Mouse (Mus musculus) stomach, postnatal 0 days (tissue): ENCODE results near the gene Chil1. TPM values are rescaled to one million over a fixed set of nuclear protein-coding genes. Genes with fewer than 3 reads are reported as not detected.

Experiments used
- ATAC-seq: fragments of 200-750 bp; cut with Nextera tagmentation; 2 replicates; pipeline ENCODE4 v1.8.0; 2017; ENCODE audit not compliant: low FRiP score, low TSS enrichment
- DNase-seq: peaks from one replicate; pipeline ENCODE4 v3.0.0-alpha.2; 2016; ENCODE audit warnings: low spot score
- H3K27ac ChIP-seq: fragments of 300-500 bp; sonication (generic); replicated peaks from 2 replicates; pipeline ENCODE4 v1.5.1; 2014; ENCODE audit warnings: mild to moderate bottlenecking, control low read depth
- H3K27me3 ChIP-seq: fragments of 300-500 bp; sonication (generic); 2 replicates; pipeline ENCODE4 v1.6.1; 2014; ENCODE audit warnings: low read length; ENCODE audit not compliant: control insufficient read depth, insufficient read depth
- H3K36me3 ChIP-seq: fragments of 300-500 bp; sonication (generic); 2 replicates; pipeline ENCODE4 v1.6.1; 2014; ENCODE audit warnings: low read length, mixed read lengths; ENCODE audit not compliant: control insufficient read depth, insufficient read depth
- H3K4me1 ChIP-seq: fragments of 300-500 bp; sonication (generic); replicated peaks from 2 replicates; pipeline ENCODE4 v1.6.1; 2014; ENCODE audit warnings: antibody characterized with exemption; ENCODE audit not compliant: control insufficient read depth, insufficient read depth
- H3K4me2 ChIP-seq: fragments of 300-500 bp; sonication (generic); replicated peaks from 2 replicates; pipeline ENCODE4 v1.6.1; 2014; ENCODE audit warnings: low read depth, mild to moderate bottlenecking, control low read depth, moderate library complexity
- H3K4me3 ChIP-seq: fragments of 300-500 bp; sonication (generic); 2 replicates; pipeline ENCODE4 v1.5.1; 2014; ENCODE audit warnings: low read depth, low read length, control low read depth
- H3K9ac ChIP-seq: fragments of 300-500 bp; sonication (generic); 2 replicates; pipeline ENCODE4 v1.6.1; 2014; ENCODE audit warnings: mild to moderate bottlenecking, low read length, control low read depth, mixed read lengths
- H3K9me3 ChIP-seq: fragments of 300-500 bp; sonication (generic); 2 replicates; pipeline ENCODE4 v1.6.1; 2016; ENCODE audit warnings: low read length; ENCODE audit not compliant: control insufficient read depth
- CTCF ChIP-seq: IDR thresholded peaks from 2 replicates; pipeline ENCODE4 v1.5.1; 2016; ENCODE audit warnings: antibody characterized with exemption, low read depth, mild to moderate bottlenecking, moderate library complexity
- EP300 ChIP-seq: optimal IDR thresholded peaks from 2 replicates; pipeline ENCODE3; 2016; ENCODE audit warnings: antibody characterized with exemption
- WGBS: fragments of 180-500 bp; shearing (Covaris S2); extraction: QIAGEN DNeasy Blood & Tissue Kit; methylation state at CpG from one replicate; pipeline ENCODE4 v1.1.7; 2014; 5-methylcytosine and 5-hydroxymethylcytosine counted together
- polyA plus RNA-seq: library from polyadenylated mRNA; unstranded; fragments of >200 nt; fragmentation: Nextera tagmentation; extraction: Ambion mirVana; gene quantifications from 2 replicates; pipeline ENCODE4 v1.2.1, GENCODE M21; 2015

Chil1 gene
- polyA plus RNA-seq, 1 experiment from 2014 or later: 3.1 TPM

DNA sequence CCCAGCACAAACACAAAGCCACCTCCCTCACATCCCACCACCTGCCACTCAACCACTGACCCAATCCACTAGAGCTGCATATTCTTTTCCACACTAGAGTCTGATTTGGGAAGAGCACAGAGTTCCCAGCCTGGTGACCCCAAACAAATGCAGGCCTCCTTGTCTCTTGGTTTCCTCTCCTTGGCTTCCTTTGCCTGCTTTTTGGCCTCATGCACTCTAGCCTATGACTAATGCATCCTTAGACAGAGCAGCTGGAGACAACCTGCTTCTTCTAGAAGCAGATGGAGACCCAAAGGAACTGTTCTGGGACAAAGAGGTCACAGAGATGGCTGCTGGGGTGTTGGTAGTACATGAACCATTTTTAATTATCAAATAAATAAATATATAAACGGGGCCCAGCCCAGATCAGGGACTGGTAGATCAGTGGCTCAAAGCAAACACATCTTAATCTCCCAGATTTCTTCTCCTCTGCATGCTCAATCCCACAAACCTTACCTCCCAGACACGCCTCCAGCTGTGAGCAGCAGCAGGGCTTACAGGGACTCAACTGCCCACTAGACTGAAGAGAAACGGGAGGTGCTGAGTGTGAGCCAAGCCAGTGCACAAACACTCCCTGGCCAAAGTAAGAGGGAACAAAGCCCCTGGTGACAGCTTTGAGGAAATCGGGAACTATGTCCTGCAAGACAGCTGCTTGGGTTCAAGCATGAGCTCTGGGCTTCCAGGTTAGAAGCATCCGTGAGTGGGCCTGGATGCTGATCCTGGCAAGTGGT, 48.0 kb downstream of the Chil1 start:
- WGBS: 54% methylated on average over 5 of the region's 5 CpGs
- no peak for ATAC-seq
- no peak for DNase-seq
- no peaks in the 10 kb centered on the region for H3K9me3 ChIP-seq
- no peak overlapping the region for H3K9ac ChIP-seq
- peaks cover 5% of the 10 kb centered on the region for H3K4me1 ChIP-seq
- no peak overlapping the region for H3K4me2 ChIP-seq
- H3K4me3 ChIP-seq: no peak overlapping the region
- H3K36me3 ChIP-seq: no peaks in the 10 kb centered on the region
- TF ChIP-seq CTCF: no peak
- TF ChIP-seq EP300: no peak
- H3K27me3 ChIP-seq: no peaks in the 10 kb centered on the region
- no peak overlapping the region for H3K27ac ChIP-seq

- 77% methylated on average over 10 of the region's 10 CpGs for WGBS
- DNase-seq (no peak), ATAC-seq (no peak)
- Histone ChIP-seq H3K27me3 (no peaks in the 10 kb centered on the region), H3K4me3 (no peak overlapping the region), H3K36me3 (no peaks in the 10 kb centered on the region), H3K9ac (no peak overlapping the region), H3K9me3 (no peaks in the 10 kb centered on the region), H3K4me2 (no peak overlapping the region), H3K4me1 (peaks cover 5% of the 10 kb centered on the region), H3K27ac (no peak overlapping the region)
- TF ChIP-seq EP300: no peak
- TF ChIP-seq CTCF: no peak
Observed at GRCm38 (mm10) chr1:134230638-134231228, 48.8 kb downstream of the Chil1 start.

- 75% methylated on average over 3 of the region's 3 CpGs for WGBS
- Histone ChIP-seq H3K27ac (no peak overlapping the region), H3K4me2 (no peak overlapping the region), H3K27me3 (no peaks in the 10 kb centered on the region), H3K9me3 (no peaks in the 10 kb centered on the region), H3K4me3 (no peak overlapping the region), H3K36me3 (no peaks in the 10 kb centered on the region), H3K9ac (no peak overlapping the region), H3K4me1 (peaks cover 5% of the 10 kb centered on the region)
- ATAC-seq: no peak
- DNase-seq: no peak
- TF ChIP-seq CTCF (no peak), EP300 (no peak)
Observed at GRCm38 (mm10) chr1:134231270-134231669, 49.3 kb downstream of the Chil1 start.

DNA sequence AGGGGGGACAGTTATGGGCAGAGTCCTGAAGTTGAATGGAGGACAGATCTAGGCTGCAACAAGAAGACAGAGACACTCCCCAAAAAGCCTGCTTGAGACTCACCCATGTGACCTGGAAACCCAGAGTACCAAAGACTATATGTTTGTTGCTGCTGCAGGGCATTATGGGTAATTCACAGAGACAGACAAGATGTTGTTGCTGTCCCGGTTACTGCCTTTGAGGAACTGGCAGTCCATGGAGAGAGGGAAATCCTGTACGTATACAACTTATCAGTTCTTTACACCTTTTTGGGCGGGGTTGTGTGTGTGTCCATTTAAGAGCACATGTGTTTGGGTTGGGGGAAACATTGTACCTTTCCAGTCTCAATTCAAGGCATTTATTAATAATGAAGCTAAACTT, 49.7 kb downstream of the Chil1 start:
- Histone ChIP-seq H3K4me2 (no peak overlapping the region), H3K9ac (no peak overlapping the region)
- WGBS: 58% methylated on average over 3 of the region's 3 CpGs

GRCm38 (mm10) chr1:134232326-134232725, 50.4 kb downstream of the Chil1 start:
- ATAC-seq (no peak), DNase-seq (no peak)
- Histone ChIP-seq H3K27me3 (no peaks in the 10 kb centered on the region), H3K27ac (peak overlapping the region; percentile 79), H3K4me3 (no peak overlapping the region), H3K9me3 (no peaks in the 10 kb centered on the region), H3K36me3 (no peaks in the 10 kb centered on the region), H3K9ac (no peak overlapping the region), H3K4me1 (peaks cover 5% of the 10 kb centered on the region), H3K4me2 (peak overlapping the region; percentile 73; the same call in 1 of the 2 replicates)
- WGBS: 59% methylated on average over 8 of the region's 8 CpGs
- no peak for TF ChIP-seq CTCF
- no peak for TF ChIP-seq EP300

More for the DNA sequence above, 49.7 kb downstream of the Chil1 start:
- Histone ChIP-seq H3K27me3 (no peaks in the 10 kb centered on the region), H3K9me3 (no peaks in the 10 kb centered on the region), H3K27ac (no peak overlapping the region), H3K36me3 (no peaks in the 10 kb centered on the region), H3K4me1 (peaks cover 5% of the 10 kb centered on the region), H3K4me3 (no peak overlapping the region)
- ATAC-seq: no peak
- DNase-seq: no peak
- TF ChIP-seq EP300 (no peak), CTCF (no peak)
